Mouse (Mus musculus) layer of hippocampus, adult 9-11 months (tissue): Measurements from ENCODE around the gene Nr3c2.
A peak's percentile ranks its signal among the peaks of the same experiment; 100 is the strongest.

ENCODE experiments used
- DNase-seq: peaks from one replicate; pipeline ENCODE4 v3.0.0; 2022

Nr3c2 gene

DNA sequence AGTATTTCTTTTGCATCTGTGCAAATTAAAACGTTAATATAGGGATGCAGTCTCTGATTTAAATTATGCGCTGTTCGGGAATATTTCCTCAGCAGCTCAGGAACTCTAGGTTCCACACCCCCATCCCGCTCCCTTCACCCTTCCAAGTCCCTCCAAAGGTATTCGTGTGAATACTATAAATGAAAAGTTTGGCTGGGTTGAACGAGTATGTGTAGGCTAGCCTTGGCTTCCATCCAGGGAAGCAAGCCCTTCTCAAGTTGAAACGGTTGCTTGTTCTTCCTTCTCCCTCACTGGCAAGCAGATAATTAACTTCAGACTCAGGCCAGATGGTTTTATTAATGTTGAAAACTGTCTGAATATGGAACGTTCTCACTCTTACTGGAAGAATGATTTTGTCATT lies 186.8 kb downstream of the Nr3c2 start:
- DNase-seq = peak; percentile 39

DNA sequence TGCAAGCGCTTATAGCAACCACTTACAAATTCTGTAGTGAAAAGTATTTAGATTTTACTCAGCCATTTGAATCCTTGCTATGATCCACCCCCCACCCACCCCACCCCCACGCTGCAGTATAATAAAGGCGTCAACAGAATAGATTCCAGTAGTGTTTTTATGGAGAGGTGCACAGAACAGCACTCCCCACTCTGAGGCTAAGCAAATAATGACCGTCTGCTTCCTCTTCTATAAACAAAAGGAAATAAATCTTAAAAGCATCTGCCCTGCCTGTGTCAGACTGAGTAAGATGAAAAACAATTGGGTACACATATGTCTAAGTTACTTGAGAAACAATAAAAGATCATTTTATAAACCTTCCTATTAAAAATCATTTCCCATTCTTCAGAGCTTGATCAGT lies 197.5 kb downstream of the Nr3c2 start:
- DNase-seq = no peak

DNA sequence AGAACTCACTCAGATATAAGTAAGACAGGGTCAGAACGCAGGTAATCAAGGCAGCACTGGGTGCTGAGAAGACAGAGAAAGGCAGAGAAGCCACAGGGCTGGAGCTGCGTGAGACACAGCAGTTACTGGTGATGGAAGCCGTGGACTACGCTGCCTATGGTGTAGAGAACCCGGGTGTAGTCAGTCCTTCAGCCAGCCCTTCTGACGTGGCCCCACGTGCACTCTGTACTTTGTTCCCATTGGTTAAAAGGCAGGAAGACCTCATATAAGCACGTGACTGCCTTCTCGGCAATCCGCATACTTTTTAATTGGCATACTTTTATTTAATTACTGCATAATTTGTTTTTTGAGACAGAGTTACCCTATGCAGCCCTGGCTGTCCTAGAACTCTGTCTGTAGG lies 198.9 kb downstream of the Nr3c2 start:
- DNase-seq = no peak

DNA sequence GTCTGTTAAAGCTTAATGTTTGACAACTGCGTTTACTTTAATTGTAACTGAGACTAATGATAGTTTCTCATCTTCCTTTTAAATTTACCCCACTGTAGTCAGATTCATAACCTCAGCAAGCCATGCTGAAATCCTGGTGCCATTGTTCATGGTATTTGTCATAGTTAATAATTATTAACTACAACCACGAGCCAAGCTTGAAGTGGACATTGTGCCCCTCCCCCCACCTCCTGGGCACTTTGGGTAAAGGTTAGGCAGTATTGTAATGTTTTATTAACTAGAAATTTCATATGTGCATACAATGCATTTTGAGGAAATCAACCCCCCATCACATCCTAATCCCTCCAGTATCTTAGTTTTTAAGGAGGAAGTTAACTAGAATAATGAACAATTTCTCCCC lies 201.1 kb downstream of the Nr3c2 start:
- no peak for DNase-seq

DNA sequence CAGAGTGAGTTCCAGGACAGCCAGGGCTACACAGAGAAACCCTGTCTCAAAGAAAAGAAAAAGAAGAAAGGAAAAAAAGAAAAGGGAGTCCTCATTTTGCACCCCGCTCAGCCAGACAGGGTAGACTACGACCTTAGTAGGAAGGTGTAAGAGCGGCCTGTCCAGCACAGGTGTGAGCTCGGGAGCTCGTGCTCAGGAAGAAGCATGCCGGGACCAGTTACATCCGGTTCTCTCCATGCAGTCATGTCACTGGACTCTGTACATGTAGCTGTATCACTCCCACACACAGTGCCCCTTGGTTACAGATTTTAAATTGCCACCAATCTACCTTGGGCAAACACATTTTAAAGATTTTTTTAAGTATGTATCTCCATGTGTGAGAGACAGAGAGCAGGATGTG lies 203.6 kb downstream of the Nr3c2 start:
- no peak for DNase-seq

DNA sequence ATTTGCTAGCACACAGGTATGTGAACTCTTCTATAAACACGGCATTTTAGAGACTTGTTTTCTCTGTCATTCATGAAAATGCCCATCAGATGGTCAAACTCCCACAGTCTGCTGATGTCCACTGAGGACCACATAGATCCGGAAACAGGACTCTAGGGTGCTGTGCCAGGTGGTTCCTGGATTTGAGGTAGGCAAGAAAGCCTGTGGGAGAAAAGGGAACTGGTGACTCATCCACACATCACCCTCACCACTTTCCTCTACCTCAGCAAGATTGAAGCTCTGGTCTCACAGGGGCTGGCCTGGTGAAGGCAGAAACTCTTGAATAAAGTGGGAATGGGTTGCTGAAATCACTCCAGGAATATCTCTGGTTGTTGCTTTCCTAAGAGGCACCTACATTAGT lies 213.5 kb downstream of the Nr3c2 start:
- DNase-seq = no peak

DNA sequence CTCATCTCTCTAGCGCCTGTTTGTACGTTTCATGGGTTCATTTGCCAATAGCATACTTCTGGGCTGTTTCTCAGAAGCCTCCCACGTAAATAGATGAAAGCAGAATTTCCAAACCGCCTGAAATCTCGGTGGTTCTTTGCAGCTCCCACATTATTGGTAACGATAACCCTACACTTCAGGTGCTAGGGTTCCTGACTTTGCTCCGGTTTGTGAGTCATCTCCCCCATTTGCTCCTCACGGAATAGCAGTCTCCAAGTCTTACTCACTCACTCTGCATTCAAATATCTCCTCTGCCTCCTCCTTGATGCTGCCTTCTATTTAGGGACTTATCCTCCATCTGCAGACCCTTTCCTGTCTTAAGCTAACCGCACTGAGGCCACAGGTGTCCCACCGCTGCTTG lies 215.5 kb downstream of the Nr3c2 start:
- DNase-seq = peak; percentile 17

DNA sequence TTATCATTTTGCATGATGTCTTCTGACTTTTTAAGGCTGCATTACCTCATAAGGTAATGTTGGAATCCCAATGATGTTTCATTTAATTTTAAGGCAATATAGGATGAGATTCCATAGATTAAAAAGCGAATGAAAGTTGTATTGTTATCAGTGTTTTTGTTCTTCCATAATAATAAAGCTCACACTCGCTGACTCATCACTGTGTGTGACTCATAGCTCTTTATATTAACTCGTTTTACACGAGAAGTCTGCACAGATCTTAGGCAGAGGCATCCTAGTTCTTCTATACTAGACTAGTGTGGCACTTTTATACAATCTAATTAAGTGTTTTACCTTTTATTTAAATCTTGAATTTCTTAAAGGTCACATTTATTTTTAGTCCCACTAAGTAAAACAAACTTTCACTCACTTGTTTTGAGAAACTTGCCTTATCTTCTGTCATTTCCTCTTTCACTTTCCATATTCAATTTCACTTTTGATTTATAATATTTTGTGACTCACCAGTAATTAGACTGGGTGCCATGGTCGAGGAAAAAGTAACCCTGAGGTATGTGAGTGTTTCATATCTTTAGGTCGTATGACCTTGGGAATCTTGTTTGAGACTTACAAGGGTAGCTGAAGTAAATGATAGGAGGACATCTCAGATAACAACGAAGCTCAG lies 217.3 kb downstream of the Nr3c2 start:
- no peak for DNase-seq

DNA sequence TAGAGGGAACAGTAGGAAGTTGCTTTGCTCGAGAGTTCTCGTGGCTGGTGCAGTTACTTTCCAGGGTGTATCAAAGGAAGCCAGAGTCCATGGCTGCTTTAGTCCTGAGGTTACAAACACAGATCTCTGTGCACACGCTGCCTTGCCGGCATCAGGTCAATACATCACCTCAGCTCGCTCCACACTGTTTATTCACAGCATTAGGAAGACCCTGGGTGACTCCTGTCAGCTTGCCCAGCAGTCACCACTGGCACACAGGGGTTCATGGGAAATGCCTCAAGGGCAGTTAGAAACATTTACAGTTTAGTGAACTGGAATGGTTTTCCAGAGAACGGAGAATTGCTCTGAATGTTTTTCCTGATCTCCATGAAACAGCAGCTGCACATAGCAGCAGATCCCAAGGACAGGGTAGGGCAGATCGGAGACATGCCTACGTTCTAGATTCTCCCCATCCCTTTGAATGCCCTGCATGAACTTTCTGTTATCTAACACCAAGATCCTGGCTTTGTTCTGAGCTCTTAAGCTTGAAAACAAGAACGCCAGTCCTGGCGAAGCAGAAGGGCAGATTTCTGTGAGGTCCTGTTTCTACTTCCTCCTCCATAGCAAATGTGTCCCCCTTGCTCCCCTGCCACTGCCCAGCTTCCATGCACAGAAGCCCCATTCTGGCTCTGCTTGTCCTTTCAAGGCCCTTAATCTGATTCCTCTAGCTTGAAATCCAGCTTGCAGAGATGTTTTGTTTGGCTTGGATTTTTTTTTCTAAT lies 221.7 kb downstream of the Nr3c2 start:
- DNase-seq = no peak

DNA sequence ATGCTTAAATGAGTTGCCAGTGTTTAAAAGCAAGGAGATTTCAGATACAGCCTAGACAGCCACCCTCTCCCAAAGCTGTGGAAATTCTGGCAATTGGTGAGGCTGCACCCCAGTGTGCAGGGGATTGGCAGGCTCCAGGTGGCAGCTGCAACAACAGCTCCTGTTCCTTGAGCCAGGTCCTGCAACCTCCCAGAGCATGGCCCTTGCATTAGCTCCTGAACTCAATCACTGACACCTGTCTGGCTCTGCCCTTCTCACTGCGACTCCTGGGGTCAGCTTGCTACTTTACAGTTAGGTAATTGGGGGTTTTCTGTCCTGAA lies 222.3 kb downstream of the Nr3c2 start:
- DNase-seq = no peak

DNA sequence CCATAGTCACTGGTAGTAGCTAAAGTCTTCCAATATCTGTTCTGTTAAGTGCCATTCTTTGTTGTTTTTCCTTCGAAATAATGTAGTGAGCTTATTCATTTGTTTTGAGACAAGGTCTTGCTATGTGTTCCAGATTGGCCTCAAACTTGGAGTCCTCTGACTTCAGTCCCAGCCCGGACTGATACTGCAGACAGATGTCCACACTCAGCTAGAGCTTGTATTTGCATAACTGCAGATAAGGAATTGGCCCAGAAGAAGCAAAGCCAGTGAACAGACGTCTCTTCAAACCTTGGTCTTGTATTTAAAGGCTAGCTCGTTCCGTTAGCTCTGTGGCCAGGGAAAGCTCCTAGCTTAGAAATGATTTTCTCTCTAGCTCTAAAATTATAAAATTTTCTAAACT lies 223.1 kb downstream of the Nr3c2 start:
- no peak for DNase-seq

DNA sequence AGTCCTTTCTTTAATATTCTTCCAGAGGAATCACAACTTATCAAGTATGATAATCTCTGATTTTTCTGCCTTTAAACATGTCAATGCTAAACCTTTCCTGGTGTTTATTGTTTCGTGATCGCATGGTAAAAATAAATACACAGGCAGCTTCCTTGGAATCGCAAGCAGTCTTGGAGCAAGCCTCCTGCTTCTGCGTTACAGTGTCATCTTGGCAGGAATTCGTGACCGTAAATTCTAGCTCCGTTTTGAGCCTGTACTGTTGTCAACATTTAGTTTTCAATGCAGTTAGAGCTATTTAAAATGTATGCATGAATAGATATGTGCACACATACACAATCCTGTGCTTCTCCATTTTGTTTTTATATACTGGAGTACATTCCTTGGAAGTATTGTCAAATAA lies 226.5 kb downstream of the Nr3c2 start:
- no peak for DNase-seq

DNA sequence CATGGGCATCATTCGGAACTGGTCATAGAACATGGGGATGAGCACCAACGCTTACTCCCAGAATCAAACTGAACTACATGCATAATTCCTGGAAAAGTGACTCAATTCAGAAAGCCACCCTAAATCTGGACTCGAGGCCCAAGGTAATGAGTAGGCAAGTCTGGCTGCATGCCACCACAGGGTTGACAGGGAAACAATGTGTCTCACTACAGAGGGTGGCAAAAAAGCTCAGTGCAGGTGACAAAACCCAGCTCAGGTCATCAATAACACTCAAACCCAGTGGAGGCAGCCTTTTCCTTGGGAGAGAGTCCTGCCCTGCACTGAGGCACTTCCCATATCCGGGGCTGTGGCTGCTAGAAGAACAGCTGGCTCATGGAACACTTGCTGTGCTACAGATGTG lies 228.8 kb downstream of the Nr3c2 start:
- no peak for DNase-seq

DNA sequence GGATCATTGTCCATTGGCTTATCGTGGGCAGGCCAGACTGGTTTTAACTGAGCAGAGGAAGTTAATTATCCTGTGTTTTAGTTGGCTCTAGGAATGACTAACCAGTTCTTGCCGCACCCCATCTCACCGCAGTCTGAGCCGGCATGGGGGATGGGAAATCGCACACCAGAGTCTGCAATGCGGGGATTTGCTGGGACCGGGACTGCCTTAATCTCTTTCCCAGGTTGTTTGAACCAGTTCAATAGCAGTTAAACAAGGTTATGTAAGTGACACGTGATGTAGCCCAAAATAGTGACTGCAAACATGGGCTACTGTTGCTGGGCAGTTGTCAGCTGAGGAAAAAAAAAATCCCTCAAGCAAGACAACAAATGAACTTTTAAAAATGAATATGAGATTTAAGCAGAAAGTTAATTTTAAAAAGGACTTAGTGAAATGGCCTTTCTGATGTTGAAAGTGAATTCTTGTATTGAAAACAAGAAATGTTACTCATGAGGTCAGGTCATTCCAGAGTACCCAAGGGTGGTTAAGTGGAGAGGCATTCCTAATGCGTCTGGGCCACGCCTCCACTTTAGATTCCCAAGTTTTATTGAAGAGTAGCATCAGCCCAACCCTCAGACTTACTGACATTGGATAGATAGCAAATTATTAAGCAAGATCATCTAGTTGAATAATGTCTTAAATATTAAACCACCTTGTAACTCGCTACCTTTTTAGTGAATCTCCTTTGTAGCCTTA lies 233.8 kb downstream of the Nr3c2 start:
- peak; percentile 34 for DNase-seq

DNA sequence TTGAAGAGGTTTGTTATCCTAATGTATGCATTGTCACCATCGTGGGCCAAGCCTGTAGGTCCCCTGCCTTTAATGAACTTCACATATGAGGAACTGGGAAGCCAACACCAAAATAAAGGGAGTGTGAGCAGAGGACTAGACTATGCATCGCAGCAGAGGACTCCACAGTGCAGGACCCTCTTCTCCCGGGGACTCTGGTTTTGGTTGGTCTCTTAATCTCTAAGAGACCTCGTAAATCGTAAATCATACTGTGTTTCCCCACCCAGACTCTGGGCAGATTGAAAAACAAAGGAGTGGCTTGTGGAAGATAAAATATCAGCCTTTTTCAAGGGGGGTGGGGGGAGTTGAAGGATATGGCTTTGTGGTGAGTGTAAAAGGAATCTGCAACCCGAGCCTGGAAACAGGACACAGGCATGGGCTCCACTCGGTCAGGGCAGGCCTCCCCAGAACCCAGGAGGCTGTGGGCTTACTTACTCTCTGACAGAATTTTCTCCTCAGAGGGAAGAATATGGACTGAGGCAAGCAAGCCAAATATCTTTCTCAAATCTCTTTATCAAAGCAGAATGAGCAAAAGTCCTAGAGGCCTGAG lies 234.6 kb downstream of the Nr3c2 start:
- DNase-seq = no peak

DNA sequence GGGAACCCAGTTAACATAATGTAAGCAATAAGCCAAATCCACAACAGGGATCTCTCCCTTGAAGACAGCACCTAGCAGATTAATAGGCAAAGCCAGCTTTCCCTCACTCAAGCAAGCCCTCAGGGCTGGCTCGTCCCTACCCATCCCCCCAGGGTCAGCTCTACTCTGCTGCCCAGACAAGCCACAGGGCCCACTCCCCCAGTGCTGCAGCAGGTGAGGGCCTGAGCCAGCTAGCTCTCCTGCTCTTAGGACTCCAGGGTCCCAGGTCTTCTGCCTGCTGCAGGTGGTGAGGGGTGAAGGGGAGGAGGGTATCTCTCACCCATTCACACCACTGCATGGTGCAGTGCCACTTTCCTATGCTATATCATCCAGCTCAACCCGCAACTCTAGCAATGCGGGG lies 246.0 kb downstream of the Nr3c2 start:
- DNase-seq = no peak

DNA sequence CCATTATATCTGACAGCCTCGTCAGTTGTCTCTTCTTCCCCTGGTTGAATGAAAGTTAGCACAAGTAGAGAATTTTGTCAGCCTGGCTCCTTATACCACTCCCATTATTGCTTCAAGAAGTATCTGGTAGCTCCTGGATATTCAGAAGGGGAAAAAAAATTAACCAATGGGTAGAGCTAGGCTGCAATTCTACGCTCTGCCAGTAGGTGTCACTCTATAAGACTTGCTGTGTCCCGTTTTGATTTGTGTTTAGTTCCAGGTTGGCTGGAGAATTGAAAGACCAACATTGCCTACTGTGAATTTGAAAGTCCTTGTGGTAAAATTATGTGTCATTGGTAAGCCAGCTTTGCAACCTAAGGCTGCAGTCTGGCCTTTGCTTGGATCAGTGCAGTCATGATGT lies 255.3 kb downstream of the Nr3c2 start:
- no peak for DNase-seq

DNA sequence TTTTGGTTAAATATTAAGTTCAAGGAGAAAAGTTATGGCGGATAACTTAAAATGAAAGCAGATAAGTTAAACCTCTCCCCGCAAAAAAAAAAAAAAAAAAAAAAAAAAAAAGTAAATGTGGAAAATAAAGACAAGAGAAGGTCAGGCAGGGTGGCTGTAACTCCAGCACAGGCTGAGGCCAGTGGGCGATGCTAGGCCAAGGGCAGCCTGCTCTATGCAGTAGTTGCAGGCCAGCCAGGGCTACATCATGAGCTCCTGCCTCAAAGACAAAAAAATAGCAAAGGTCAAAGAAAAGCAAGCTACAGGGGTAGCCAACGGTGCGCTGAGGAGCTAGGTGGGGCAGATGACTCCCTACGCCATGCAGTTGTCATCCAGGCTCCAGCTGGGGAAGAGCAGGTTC lies 270.1 kb downstream of the Nr3c2 start:
- DNase-seq = no peak

DNA sequence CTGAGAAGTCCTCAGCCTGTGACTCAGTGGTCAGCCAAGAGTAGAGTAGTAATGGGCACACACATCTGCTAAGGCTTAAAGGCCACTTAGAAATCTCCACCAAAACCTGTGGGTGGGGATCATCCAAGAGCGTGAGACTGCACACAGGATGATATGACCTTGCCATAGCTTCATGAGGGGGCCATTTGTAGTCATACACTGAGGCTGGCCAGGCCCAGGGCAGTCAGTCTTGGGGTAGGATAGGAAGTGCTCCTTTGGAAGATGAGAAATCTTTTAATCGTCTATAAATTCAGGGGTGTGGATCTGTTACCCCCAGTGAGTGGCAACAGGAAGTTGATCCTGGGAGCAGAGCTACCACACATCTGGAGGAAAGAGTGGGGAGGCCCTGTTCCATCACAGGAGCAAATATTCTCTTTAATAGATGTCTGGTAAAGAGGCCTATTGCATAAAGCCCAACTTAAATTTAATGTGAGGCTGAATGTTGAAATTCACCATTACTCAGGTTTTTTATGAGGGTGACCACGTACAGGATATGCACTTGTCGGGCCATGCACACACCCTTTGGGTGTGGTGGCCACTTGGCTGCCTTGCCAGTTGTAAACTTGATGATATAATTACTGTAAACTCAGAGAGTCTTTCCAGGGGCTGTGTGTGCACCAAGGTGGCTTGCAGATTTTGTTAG lies 270.7 kb downstream of the Nr3c2 start:
- DNase-seq = no peak

DNA sequence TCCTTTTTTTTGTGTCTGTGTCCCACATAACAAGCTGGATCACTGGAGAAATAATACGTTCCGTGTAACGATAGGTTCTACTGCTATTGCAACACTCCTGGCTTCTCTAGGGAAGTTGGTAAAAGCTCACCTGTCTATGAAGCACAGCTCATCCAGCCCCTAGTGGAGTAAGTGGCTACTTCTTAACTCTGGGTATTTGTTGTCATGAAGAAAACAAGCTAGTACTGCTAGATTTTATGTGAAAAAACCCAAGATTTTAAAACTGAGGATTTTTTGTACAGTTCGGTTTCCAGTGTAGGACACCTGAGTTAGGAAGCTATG lies 271.2 kb downstream of the Nr3c2 start:
- no peak for DNase-seq

DNA sequence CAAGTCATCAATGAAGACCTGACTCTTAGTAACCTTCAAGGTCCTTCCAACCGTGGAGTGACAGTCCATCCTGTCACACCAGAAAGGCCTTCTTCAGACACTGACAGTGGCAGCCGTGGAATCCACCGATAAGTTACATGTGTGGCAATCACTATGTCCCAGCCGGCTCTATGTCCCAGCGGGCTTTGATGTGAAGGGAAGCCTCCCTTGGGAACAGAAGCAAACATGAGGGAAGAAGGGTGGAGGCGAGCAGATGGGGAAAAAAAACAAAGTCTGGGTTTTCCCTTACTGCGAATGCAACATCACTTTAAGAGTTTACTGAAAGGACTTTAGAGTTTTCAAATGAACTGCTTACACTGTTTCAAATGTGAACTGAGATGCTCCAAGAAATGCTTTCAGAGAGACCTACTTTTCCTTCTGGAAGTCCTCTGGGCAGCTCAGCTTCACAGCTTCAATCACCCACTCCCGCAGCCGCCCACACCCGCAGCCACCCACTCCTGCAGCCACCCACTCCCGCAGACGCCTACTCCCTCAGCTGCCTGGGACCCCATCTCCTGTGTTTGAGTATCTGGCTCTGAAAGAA lies 273.9 kb downstream of the Nr3c2 start:
- no peak for DNase-seq

DNA sequence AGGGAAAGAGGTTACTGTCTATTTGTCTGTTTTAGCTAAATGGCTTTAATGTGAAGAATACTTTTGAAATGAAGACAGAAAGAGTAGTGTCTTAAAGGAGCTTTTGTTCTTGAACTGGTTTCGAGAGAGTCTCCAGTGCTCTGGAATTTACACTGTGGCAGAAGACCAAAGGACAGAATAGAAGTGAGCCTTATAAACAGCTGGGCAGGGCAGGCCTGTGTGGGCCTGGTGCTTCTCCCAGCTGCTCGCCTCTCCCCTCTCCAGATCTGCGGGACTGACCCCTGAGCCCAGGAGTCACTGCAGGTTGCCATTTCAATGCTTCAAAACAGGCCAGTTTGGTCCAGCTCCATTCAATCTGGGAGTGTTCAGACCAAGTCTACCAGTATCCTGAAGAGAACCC lies 274.5 kb downstream of the Nr3c2 start:
- no peak for DNase-seq

DNA sequence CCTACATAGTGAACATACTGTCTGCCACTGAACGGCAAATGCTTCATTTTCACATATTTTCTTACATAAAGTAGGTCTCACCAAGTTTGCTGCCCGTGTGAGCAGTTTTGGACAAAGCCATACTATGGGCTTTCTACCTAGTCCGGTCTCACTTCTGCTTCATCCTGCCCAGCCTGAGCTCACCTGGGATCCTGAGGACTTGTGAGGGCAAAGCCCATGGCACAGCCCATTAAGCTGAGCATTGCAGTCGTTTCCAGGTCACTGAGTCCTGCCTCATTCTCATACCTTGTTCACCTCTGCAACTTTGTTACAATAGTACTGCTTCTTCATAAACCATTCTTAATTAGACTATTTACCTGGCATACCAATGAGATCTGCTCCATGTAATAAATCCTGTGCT lies 276.2 kb downstream of the Nr3c2 start:
- no peak for DNase-seq
